Mouse (Mus musculus): ENCODE data around the gene Ttc27.
A peak's percentile ranks its signal among the peaks of the same experiment; 100 is the strongest.

Ttc27 gene

GRCm38 (mm10) chr17:74752906-74753627, 35.5 kb downstream of the Ttc27 start:
- DNase-seq (ENCODE audit: low read depth): no peak

GRCm38 (mm10) chr17:74753628-74754104, 36.1 kb downstream of the Ttc27 start:
- no peak for DNase-seq (ENCODE audit: low read depth)

GRCm38 (mm10) chr17:74754369-74755118, 37.0 kb downstream of the Ttc27 start:
- no peak for DNase-seq (ENCODE audit: low read depth)

- DNase-seq (ENCODE audit: low read depth): no peak
Observed at GRCm38 (mm10) chr17:74769390-74769811, 51.9 kb downstream of the Ttc27 start.

- no peak for DNase-seq (ENCODE audit: low read depth)
Observed at GRCm38 (mm10) chr17:74772364-74772763, 54.8 kb downstream of the Ttc27 start.

GRCm38 (mm10) chr17:74773556-74773955, 56.0 kb downstream of the Ttc27 start:
- no peak for DNase-seq (ENCODE audit: low read depth)

GRCm38 (mm10) chr17:74780133-74780532, 62.6 kb downstream of the Ttc27 start:
- no peak for DNase-seq (ENCODE audit: low read depth)

GRCm38 (mm10) chr17:74780627-74781026, 63.1 kb downstream of the Ttc27 start:
- DNase-seq (ENCODE audit: low read depth): no peak

- no peak for DNase-seq (ENCODE audit: low read depth)
Observed at GRCm38 (mm10) chr17:74781911-74782310, 64.4 kb downstream of the Ttc27 start.

- no peak for DNase-seq (ENCODE audit: low read depth)
Observed at GRCm38 (mm10) chr17:74785586-74785985, 68.1 kb downstream of the Ttc27 start.

- DNase-seq (ENCODE audit: low read depth): no peak
Observed at GRCm38 (mm10) chr17:74786198-74786734, 68.7 kb downstream of the Ttc27 start.

- no peak for DNase-seq (ENCODE audit: low read depth)
Observed at GRCm38 (mm10) chr17:74796023-74796699, 78.6 kb downstream of the Ttc27 start.

- no peak for DNase-seq (ENCODE audit: low read depth)
Observed at GRCm38 (mm10) chr17:74799865-74800264, 82.3 kb downstream of the Ttc27 start.

- no peak for DNase-seq (ENCODE audit: low read depth)
Observed at GRCm38 (mm10) chr17:74802765-74803164, 85.2 kb downstream of the Ttc27 start.

- DNase-seq (ENCODE audit: low read depth): no peak
Observed at GRCm38 (mm10) chr17:74803835-74804234, 86.3 kb downstream of the Ttc27 start.

- no peak for DNase-seq (ENCODE audit: low read depth)
Observed at GRCm38 (mm10) chr17:74804321-74804930, 86.9 kb downstream of the Ttc27 start.

GRCm38 (mm10) chr17:74807509-74808248, 90.1 kb downstream of the Ttc27 start:
- DNase-seq (ENCODE audit: low read depth): no peak

- no peak for DNase-seq (ENCODE audit: low read depth)
Observed at GRCm38 (mm10) chr17:74808330-74808729, 90.8 kb downstream of the Ttc27 start.

GRCm38 (mm10) chr17:74808901-74809300, 91.4 kb downstream of the Ttc27 start:
- no peak for DNase-seq (ENCODE audit: low read depth)

GRCm38 (mm10) chr17:74810892-74811625, 93.5 kb downstream of the Ttc27 start:
- peak; percentile 54 for DNase-seq (ENCODE audit: low read depth)

- DNase-seq (ENCODE audit: low read depth): no peak
Observed at GRCm38 (mm10) chr17:74819711-74820110, 102.2 kb downstream of the Ttc27 start.
